Mouse (Mus musculus): ENCODE measurements around the gene Etv6.

GRCm38 (mm10) chr6:134148443-134148942 is 113.0 kb downstream of the Etv6 start:
- TF ChIP-seq CTCF (IDR thresholded peaks at IDR 0.05; ENCODE audit: low read depth, low read length) (no peak), TAL1 (conservative IDR thresholded peaks at IDR 0.05; ENCODE audit: low read depth, low read length) (no peak), POLR2AphosphoS5 (IDR thresholded peaks at IDR 0.05; ENCODE audit: insufficient replicate concordance, low read depth, low read length) (no peak)

Measured in G1E (cell line).